Mouse (Mus musculus): ENCODE measurements around the gene Fsip2. TPM values are rescaled to one million over a fixed set of nuclear protein-coding genes. Genes with fewer than 3 reads are reported as not detected.

Gene Fsip2
- not detected for polyA plus RNA-seq (2017; shearing (Covaris generic))

DNA sequence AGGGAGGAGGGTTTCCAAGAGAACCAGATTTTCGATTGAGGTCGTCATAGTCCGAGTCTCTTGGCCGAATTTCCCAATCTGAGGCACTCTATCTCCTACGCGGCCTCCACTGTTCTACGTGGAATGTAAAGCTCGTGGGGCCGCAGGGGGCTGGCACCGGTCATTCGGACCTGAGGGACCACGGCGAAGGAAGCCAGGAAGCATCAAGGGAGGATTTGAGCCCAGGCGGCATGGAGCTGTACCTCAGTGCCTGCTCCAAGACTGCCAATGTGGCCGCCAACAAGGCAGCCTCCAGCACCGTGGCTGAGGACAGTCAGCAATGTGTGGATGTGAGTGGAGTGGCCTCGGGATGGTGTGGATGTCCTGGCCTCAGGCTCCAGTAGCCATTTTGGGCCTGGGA is at the start of gene Fsip2:
TSS of gene Fsip2 (plus strand) at position 163 of the 400 bp plus-strand sequence.
- no peak for ATAC-seq

- ATAC-seq = no peak
These were observed 20.0 kb downstream of the Fsip2 start for GRCm38 (mm10) chr2:82963443-82963842.

DNA sequence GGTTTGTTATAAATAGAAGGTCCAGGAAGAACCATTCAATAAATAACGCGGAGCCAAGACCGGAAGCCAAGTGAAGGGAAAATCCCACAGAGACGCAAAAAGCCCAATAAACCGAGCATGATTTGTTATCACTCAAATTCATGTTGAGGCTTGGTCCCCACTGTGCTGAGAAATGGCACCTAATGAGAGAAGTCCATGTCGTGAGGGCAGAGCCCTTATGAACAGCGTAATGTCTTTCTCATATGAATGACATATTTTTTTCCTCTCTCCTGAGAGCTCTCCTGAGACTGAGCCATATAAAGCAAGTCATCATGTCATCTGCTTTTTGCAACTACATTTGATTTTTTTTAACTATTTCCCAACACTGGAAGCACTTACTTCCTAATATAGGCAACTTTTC is 82.4 kb downstream of the Fsip2 start:
- ATAC-seq = no peak

DNA sequence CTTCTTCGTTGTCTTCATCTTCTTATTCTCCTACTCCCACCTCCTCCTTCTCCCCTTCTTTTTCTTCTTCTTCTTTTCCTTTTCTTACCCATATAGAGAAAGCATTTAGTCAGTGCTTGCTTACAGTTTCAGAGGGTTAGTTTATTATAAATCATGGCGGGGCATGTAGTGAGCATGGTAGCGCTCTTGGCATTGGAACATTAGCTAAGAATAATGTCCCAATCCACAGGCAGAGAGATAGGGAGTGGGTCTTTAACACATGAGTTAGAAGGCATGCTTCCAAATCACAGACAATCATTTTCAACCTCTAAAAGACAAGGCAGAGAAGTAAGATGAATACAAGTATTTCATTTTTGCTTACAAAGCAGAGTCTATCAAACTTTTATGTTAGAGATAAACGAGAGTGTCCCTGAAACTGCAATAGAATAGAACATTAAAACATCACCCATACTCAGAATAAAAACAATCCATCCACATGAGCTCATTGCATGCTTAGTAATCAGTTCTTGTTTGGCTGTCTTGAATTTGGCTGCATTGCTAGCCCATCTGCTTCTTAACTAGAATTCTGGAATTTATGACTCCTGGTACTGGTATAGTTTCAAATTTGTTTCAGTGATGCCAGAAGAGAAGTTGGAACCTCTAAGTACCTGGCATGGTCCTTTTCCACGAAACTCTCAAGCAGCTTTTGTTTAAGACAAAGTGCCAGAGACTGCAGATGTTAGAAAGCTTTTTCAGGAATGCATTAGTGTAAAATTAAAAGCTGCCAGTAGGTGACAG is 109.7 kb downstream of the Fsip2 start:
- no peak for ATAC-seq
